Mouse (Mus musculus) small intestine, adult 2 months (tissue): Measurements from ENCODE around the gene Tk1. TPM values are rescaled to one million over a fixed set of nuclear protein-coding genes. Genes with fewer than 3 reads are reported as not detected.

Source experiments
- H3K27ac ChIP-seq: fragments of 200-500 bp; 2 replicates; pipeline ENCODE4 v1.5.1; 2012; ENCODE audit warnings: low read depth, low read length, control low read depth, inconsistent platforms; ENCODE audit not compliant: insufficient read depth
- H3K27me3 ChIP-seq: fragments of 200-500 bp; 2 replicates; pipeline ENCODE4 v1.6.1; 2012; ENCODE audit warnings: mild to moderate bottlenecking, moderate library complexity, low read length, inconsistent platforms; ENCODE audit not compliant: control insufficient read depth, insufficient read depth
- H3K36me3 ChIP-seq: fragments of 200-500 bp; 2 replicates; pipeline ENCODE4 v1.6.1; 2012; ENCODE audit warnings: mild to moderate bottlenecking, low read length, control low read depth, inconsistent platforms; ENCODE audit not compliant: control insufficient read depth, insufficient read depth
- H3K4me1 ChIP-seq: fragments of 200-500 bp; 2 replicates; pipeline ENCODE4 v1.6.1; 2012; ENCODE audit warnings: low read length, inconsistent platforms, mixed read lengths; ENCODE audit not compliant: control insufficient read depth, insufficient read depth, insufficient read length
- H3K4me3 ChIP-seq: fragments of 200-500 bp; 2 replicates; pipeline ENCODE4 v1.5.1; 2012; ENCODE audit warnings: low read depth, mild to moderate bottlenecking, control low read depth, inconsistent platforms, low read length, moderate library complexity
- CTCF ChIP-seq: fragments of 200-500 bp; IDR thresholded peaks from 2 replicates; pipeline ENCODE4 v1.5.1; 2012; ENCODE audit warnings: low read depth, mild to moderate bottlenecking, control low read depth, inconsistent platforms, low read length, moderate library complexity, mixed read lengths; ENCODE audit not compliant: insufficient replicate concordance, insufficient read length; ENCODE audit errors: extremely low read depth
- POLR2A ChIP-seq: fragments of 200-500 bp; IDR thresholded peaks from 2 replicates; pipeline ENCODE4 v1.6.1; 2012; ENCODE audit warnings: low read depth, mild to moderate bottlenecking, control low read depth, inconsistent platforms, low read length, moderate library complexity
- WGBS: fragments of 180-500 bp; shearing (Covaris S2); methylation state at CpG from one replicate; pipeline ENCODE4 v1.1.7; 2018; 5-methylcytosine and 5-hydroxymethylcytosine counted together
- polyA plus RNA-seq: library from polyadenylated mRNA; depleted of rRNA; stranded (reverse); fragments of >200 nt; gene quantifications from 2 replicates; pipeline ENCODE4 v1.2.3, GENCODE M21; 2012

Gene Tk1
- polyA plus RNA-seq, 1 experiment = 52.2 TPM

- H3K36me3 ChIP-seq = no peaks in the 10 kb centered on the region
- H3K27ac ChIP-seq = peak overlapping the region; percentile 91
- no peaks in the 10 kb centered on the region for H3K27me3 ChIP-seq
- no peak for TF ChIP-seq CTCF
- TF ChIP-seq POLR2A = no peak
- H3K4me3 ChIP-seq = peak overlapping the region; percentile 67; the same call in 1 of the 2 replicates
- H3K4me1 ChIP-seq = peaks cover 13% of the 10 kb centered on the region
- 49% methylated on average over 7 of the region's 7 CpGs for WGBS
These were observed 21.8 kb upstream of the Tk1 start for GRCm38 (mm10) chr11:117847593-117848215.

- peak overlapping the region; percentile 60 for H3K27ac ChIP-seq
- no peak overlapping the region for H3K4me3 ChIP-seq
- H3K4me1 ChIP-seq = peaks cover 13% of the 10 kb centered on the region
- no peaks in the 10 kb centered on the region for H3K36me3 ChIP-seq
- no peaks in the 10 kb centered on the region for H3K27me3 ChIP-seq
- WGBS = 16% methylated on average over 5 of the region's 5 CpGs
- TF ChIP-seq CTCF (no peak), POLR2A (no peak)
These were observed 20.7 kb upstream of the Tk1 start for GRCm38 (mm10) chr11:117846640-117847039.

GRCm38 (mm10) chr11:117845651-117846050 is 19.8 kb upstream of the Tk1 start:
- Histone ChIP-seq H3K4me1 (peaks cover 13% of the 10 kb centered on the region), H3K4me3 (no peak overlapping the region), H3K36me3 (no peaks in the 10 kb centered on the region), H3K27ac (no peak overlapping the region), H3K27me3 (no peaks in the 10 kb centered on the region)
- WGBS = 85% methylated on average over 2 of the region's 2 CpGs
- TF ChIP-seq CTCF = no peak
- TF ChIP-seq POLR2A = no peak

- TF ChIP-seq POLR2A = no peak
- TF ChIP-seq CTCF = no peak
- Histone ChIP-seq H3K36me3 (no peaks in the 10 kb centered on the region), H3K27me3 (no peaks in the 10 kb centered on the region), H3K4me1 (peaks cover 13% of the 10 kb centered on the region), H3K4me3 (no peak overlapping the region), H3K27ac (no peak overlapping the region)
- 83% methylated on average over 2 of the region's 2 CpGs for WGBS
These were observed 19.1 kb upstream of the Tk1 start for GRCm38 (mm10) chr11:117844997-117845396.

GRCm38 (mm10) chr11:117843434-117843833 is 17.5 kb upstream of the Tk1 start:
- Histone ChIP-seq H3K4me1 (peaks cover 23% of the 10 kb centered on the region), H3K4me3 (no peak overlapping the region), H3K27me3 (no peaks in the 10 kb centered on the region), H3K36me3 (no peaks in the 10 kb centered on the region), H3K27ac (no peak overlapping the region)
- TF ChIP-seq CTCF (no peak), POLR2A (no peak)
- WGBS = 90% methylated on average over 2 of the region's 2 CpGs

DNA sequence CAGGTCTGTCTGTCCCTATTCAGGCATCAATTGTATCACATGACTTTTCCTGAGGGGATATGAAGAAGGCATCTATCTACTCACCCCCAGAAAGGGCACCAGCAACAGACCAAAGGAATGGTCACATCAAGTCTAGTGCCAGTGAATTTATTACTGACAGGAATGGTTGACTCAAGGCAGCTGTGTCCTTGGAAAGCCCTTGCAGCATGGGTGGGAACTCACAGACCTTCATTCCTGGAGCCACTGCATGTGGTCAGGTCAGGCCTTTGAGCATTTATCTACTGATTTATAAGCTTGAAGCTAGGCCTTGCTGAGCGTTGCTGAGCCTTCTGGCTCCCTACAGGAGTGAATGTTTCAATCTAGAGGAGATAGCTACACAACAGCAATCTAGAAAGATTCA is 15.0 kb upstream of the Tk1 start:
- H3K27ac ChIP-seq = no peak overlapping the region
- TF ChIP-seq POLR2A (no peak), CTCF (no peak)
- H3K4me1 ChIP-seq = peaks cover 25% of the 10 kb centered on the region; the same call in 1 of the 2 replicates
- WGBS = 69% methylated on average over 1 of the region's 1 CpGs
- no peaks in the 10 kb centered on the region for H3K36me3 ChIP-seq
- H3K4me3 ChIP-seq = no peak overlapping the region
- H3K27me3 ChIP-seq = no peaks in the 10 kb centered on the region

DNA sequence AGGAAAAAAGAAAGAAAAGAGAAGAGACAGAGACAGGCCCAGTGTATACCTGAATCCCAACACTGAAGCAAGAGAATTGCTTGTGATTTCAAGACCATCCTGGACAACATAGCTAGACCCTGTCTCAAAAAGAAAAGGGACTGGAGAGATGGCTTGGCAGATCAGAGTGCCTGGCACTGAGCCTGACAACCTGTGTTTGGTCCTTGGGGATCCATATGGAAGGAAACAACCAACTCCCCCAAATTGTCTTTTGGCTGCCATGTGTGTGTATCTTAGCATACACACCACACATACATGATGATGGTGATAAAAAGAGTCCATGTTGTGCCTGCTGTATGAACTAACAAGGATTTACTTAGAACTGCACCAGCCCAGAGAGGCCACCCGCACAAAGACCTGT is 13.1 kb upstream of the Tk1 start:
- no peaks in the 10 kb centered on the region for H3K27me3 ChIP-seq
- H3K4me1 ChIP-seq = peaks cover 34% of the 10 kb centered on the region
- no peak overlapping the region for H3K4me3 ChIP-seq
- H3K36me3 ChIP-seq = no peaks in the 10 kb centered on the region
- TF ChIP-seq POLR2A (no peak), CTCF (no peak)
- peak overlapping the region; percentile 85 for H3K27ac ChIP-seq
- 81% methylated on average over 1 of the region's 1 CpGs for WGBS
